Mouse (Mus musculus): ENCODE data around the gene Ago3. TPM values are rescaled to one million over a fixed set of nuclear protein-coding genes. Genes with fewer than 3 reads are reported as not detected.

Ago3 gene
- polyA plus RNA-seq, 1 experiment from 2014 or later: 22.2 TPM

DNA sequence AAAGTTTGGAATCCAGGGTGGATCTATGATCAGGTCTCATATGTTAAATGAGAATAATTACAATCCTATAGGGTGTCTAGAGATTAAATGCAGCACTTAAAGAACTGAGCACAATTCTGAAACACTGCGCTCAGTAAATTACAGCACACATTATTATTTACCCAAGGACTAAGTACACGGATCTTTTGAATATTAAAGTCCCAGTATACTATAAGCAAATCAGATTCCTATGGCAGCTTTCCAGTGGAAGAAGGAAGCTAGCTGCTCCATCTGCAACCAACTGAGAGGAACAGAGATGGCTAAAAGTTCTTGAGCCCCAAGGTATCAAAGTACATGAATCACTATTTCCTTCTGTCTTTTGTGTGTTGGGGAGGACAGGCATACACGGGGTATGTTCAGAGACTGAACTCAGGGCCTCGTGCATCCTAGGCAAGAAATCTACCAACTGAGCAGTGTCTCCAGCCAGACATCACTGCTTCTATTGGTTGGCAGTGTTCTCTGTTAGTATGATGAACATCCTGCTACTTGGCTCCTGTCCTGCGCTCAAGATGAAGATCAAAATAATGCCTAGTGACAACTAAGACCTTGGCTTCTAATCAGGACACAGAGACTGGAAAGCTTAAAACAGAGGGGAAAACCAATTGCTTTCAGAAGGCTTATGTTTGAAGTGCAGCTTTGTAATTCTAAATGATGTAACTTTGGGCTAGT lies 25.3 kb upstream of the Ago3 start:
- Histone ChIP-seq H3K4me3 (no peak overlapping the region), H3K9me3 (replicated peaks) (no peaks in the 10 kb centered on the region)
- 96% methylated on average over 5 of the region's 5 CpGs for WGBS

DNA sequence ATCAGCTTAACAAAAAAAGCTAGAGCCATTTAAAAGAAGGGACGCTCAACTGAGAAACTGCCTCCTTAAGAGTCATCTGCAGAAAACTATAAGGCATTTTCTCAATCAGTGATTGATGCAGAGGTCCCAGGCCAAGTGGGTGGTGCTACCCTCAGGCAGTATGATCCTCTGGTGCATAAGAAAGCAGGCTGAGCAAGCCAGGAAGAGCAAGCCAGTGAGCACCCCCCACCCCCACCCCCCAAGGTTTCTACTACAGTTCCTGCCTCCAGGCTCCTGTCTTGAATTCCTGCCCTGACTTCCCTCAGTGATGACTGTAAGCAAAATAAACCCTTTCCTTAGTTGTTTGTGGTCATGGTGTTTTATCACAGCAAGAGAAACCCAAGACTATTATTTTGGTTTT lies 20.9 kb upstream of the Ago3 start:
- Histone ChIP-seq H3K36me3 (peaks cover 91% of the 10 kb centered on the region), H3K4me1 (no peaks in the 10 kb centered on the region), H3K9me3 (replicated peaks) (no peaks in the 10 kb centered on the region), H3K4me2 (replicated peaks) (no peak overlapping the region), H3K4me3 (no peak overlapping the region), H3K27me3 (no peaks in the 10 kb centered on the region), H3K27ac (no peak overlapping the region), H3K9ac (no peak overlapping the region)
- no peak for ATAC-seq (ENCODE audit: low FRiP score)
- 96% methylated on average over 1 of the region's 1 CpGs for WGBS

More for the DNA sequence above, 25.3 kb upstream of the Ago3 start:
- no peak overlapping the region for H3K4me2 ChIP-seq (replicated peaks)
- H3K36me3 ChIP-seq: peaks cover 97% of the 10 kb centered on the region
- no peaks in the 10 kb centered on the region for H3K27me3 ChIP-seq
- no peak overlapping the region for H3K27ac ChIP-seq
- H3K4me1 ChIP-seq: no peaks in the 10 kb centered on the region
- ATAC-seq (ENCODE audit: low FRiP score): no peak
- H3K9ac ChIP-seq: no peak overlapping the region

DNA sequence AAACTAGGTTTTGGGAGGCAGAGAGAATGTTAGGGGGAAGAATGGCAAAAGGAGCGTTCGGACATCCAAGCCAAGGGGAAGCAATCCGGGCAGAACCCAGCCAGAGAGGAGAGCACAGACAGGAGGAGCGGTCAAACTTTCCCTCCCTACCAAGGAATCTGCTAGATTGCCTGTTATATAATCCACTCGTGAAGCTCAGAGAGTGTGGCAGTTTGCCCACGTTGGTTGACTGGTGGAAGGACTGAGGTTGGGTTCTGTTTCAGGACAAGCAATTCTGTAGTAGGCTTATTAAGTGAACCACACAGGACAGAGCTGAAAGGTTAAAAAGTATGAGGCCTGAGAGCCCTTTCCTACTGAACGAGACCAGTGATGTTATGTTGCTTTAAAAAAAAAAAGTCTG lies 17.8 kb upstream of the Ago3 start:
- WGBS: 90% methylated on average over 7 of the region's 7 CpGs
- Histone ChIP-seq H3K9me3 (replicated peaks) (no peaks in the 10 kb centered on the region), H3K27me3 (no peaks in the 10 kb centered on the region), H3K4me2 (replicated peaks) (no peak overlapping the region), H3K9ac (no peak overlapping the region), H3K4me3 (no peak overlapping the region), H3K27ac (no peak overlapping the region), H3K36me3 (peaks cover 74% of the 10 kb centered on the region), H3K4me1 (no peaks in the 10 kb centered on the region)
- ATAC-seq (ENCODE audit: low FRiP score): no peak

DNA sequence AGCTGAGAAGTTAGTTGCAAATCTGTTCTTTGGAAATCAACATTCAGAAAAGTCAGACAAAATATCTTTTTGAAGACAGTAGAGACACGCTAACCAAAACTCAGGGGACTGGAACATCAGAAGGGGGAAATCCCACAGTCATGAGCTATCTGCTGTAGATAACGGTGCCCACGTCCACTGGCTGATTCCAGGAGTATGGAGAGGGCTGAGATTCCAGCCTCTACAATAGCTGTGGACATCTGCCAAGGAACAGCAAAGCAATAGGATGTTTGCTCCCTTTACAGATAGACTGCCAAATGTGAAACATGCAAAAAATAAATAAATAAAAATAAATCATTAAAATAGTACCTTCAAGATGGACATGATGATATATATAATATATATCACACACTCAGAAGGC lies 15.2 kb upstream of the Ago3 start:
- no peaks in the 10 kb centered on the region for H3K27me3 ChIP-seq
- no peak overlapping the region for H3K4me2 ChIP-seq (replicated peaks)
- ATAC-seq (ENCODE audit: low FRiP score): no peak
- no peak overlapping the region for H3K9ac ChIP-seq
- WGBS: 87% methylated on average over 3 of the region's 3 CpGs
- no peak overlapping the region for H3K27ac ChIP-seq
- H3K4me1 ChIP-seq: no peaks in the 10 kb centered on the region
- no peak overlapping the region for H3K4me3 ChIP-seq
- H3K36me3 ChIP-seq: peaks cover 77% of the 10 kb centered on the region
- H3K9me3 ChIP-seq (replicated peaks): no peaks in the 10 kb centered on the region

DNA sequence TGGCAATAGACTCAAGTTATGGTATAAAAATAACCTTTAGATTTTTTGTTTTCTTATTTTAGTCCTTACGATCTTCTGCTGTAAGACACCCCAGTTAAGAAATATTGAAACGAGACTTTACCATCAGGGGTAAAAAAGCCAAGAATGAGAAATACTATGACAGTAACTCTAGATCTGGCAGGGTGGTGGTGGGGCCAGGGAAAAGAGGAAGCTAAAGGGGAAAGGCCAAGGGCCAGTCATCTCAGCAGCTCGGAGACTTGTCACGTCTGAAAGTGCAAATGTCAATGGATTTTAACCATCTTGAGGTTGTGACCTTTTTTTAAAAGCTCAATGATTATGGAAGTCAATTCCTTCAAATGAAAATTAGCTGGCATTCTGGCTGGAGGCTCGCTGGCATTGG lies 8.9 kb upstream of the Ago3 start:
- 84% methylated on average over 5 of the region's 5 CpGs for WGBS
- no peak overlapping the region for H3K4me3 ChIP-seq
- H3K27me3 ChIP-seq: no peaks in the 10 kb centered on the region
- ATAC-seq (ENCODE audit: low FRiP score): no peak
- H3K9me3 ChIP-seq (replicated peaks): no peaks in the 10 kb centered on the region
- H3K9ac ChIP-seq: no peak overlapping the region
- H3K4me2 ChIP-seq (replicated peaks): no peak overlapping the region
- H3K27ac ChIP-seq: no peak overlapping the region
- H3K4me1 ChIP-seq: no peaks in the 10 kb centered on the region
- H3K36me3 ChIP-seq: peaks cover 72% of the 10 kb centered on the region

DNA sequence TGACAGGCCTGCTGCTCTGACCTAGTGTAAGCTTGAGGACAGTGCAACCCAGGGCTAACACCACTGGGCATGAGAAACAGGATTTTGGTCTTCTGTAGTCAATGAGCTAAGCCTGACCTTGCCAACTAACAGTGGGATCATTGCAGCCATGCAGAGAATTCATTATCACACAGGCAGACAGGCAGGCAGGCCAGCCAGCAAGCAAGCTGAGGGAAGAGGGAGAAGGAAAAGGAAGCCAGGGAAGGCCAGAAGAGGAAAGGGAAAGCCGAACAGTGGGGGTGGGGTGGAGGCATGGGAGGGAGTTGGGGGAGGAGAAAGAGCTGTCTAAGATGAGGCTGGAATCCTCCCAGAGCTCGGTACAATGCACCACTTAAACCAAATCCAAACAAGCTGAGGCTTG lies 6.9 kb upstream of the Ago3 start:
- Histone ChIP-seq H3K4me1 (no peaks in the 10 kb centered on the region), H3K36me3 (peaks cover 53% of the 10 kb centered on the region), H3K9ac (no peak overlapping the region), H3K4me3 (no peak overlapping the region), H3K27ac (no peak overlapping the region), H3K27me3 (no peaks in the 10 kb centered on the region), H3K9me3 (replicated peaks) (no peaks in the 10 kb centered on the region), H3K4me2 (replicated peaks) (no peak overlapping the region)
- no peak for ATAC-seq (ENCODE audit: low FRiP score)
- WGBS: 56% methylated on average over 2 of the region's 2 CpGs

DNA sequence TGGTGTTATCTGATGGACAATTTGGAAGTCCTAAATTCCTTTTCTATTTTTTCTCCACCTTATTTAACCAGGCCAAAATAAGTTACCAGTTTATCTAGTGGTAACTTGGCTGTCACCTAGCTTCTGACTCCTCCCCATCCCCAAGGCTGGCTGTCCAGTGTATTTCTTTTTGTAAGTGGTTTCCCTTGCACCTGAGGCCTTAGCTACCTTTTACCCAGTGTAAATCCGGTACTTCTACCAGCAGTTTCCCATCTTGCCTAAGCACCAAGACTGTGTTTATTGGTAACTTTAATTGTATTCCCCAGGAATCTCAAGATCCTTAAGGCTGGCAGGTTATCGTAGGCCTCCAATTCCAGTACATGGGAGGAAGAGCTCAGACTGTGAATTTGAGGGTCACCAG lies 4.7 kb upstream of the Ago3 start:
- Histone ChIP-seq H3K4me2 (replicated peaks) (no peak overlapping the region), H3K27me3 (no peaks in the 10 kb centered on the region), H3K4me3 (no peak overlapping the region), H3K4me1 (peaks cover 3% of the 10 kb centered on the region; the same call in 1 of the 2 replicates), H3K27ac (no peak overlapping the region), H3K36me3 (peaks cover 33% of the 10 kb centered on the region), H3K9me3 (replicated peaks) (no peaks in the 10 kb centered on the region), H3K9ac (no peak overlapping the region)
- 96% methylated on average over 2 of the region's 2 CpGs for WGBS
- no peak for ATAC-seq (ENCODE audit: low FRiP score)

DNA sequence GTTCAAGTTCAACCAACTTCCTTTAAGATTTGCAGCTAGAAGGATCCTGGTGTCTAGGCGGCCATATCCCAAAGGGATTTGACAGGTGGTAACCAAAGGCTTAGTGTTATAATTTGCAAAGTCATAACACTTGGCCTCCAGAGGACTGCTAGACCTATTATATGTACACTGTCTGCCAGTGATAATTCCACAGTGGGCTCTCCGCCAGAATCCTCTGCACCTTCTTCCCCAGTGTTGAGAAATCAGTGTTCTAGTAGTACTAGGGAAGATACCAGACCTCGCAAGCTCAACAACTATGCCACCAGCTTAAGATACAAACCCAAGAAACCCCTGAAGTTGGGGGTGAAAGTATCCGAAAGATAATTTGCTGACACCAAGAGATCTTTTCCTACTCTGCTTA lies 3.8 kb upstream of the Ago3 start:
- Histone ChIP-seq H3K4me3 (no peak overlapping the region), H3K9me3 (replicated peaks) (no peaks in the 10 kb centered on the region), H3K9ac (no peak overlapping the region), H3K4me1 (peaks cover 10% of the 10 kb centered on the region), H3K27me3 (no peaks in the 10 kb centered on the region), H3K36me3 (peaks cover 24% of the 10 kb centered on the region), H3K4me2 (replicated peaks) (no peak overlapping the region), H3K27ac (no peak overlapping the region)
- WGBS: 86% methylated on average over 4 of the region's 4 CpGs
- no peak for ATAC-seq (ENCODE audit: low FRiP score)

DNA sequence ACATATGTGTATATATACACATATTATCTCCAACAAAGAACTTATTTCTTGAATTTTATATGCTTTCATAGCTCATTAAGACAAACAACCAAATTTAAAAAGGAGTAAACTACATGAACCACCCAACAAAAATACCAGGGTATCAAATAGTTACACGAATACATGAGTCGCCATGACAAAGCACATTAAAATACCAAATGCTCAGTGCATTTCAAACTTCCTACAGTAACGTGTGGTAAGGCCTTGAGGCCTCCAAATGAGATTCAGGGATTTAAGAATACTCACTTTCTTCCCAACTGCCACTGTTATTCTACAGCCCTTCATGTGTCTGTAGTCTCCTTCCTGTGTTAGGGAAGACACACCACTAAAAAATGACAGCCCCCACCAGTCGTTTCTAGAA lies 2.4 kb upstream of the Ago3 start:
- Histone ChIP-seq H3K9ac (no peak overlapping the region), H3K4me2 (replicated peaks) (no peak overlapping the region), H3K9me3 (replicated peaks) (no peaks in the 10 kb centered on the region), H3K27ac (no peak overlapping the region), H3K4me1 (peaks cover 10% of the 10 kb centered on the region), H3K36me3 (0 out of 2 replicates have a peak, but pooled peaks cover 12% of the 10 kb centered on the region), H3K27me3 (no peaks in the 10 kb centered on the region), H3K4me3 (no peak overlapping the region)
- 92% methylated on average over 4 of the region's 4 CpGs for WGBS
- ATAC-seq (ENCODE audit: low FRiP score): no peak

DNA sequence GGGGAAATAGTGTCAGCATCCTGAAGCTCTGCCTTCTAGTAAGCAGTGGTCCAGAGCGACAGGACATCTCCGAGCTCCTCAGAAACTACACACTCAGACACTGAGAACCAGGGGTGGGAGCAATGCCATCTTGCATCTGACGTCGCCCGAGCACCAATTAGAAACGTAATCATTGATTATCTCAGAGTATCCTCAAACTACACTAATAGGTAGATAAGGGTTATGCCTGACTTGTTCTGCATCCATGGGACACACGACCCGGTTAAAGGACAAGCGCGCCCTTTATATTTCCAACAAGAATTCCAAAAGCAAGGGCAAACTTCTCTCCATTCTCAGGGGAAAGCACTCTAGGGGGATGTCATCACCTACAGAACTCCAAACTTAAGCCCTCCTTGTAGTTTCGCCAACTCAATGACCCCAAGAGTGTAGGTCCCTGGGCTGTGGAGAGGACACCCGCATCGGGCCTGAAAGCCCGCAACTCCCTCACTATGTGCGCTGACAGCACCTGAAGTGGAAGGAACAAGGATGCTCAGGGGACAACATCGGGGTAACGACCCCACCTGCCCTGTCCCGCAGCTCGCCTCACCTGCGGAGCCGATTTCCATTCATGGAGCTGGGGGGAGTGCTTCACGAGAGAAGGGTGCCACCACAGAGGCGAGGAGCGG lies 542 bp downstream of the Ago3 start:
- Histone ChIP-seq H3K4me3 (peak overlapping the region; percentile 67), H3K27ac (peak overlapping the region; percentile 91), H3K9me3 (replicated peaks) (no peaks in the 10 kb centered on the region), H3K27me3 (no peaks in the 10 kb centered on the region), H3K4me2 (replicated peaks) (peak overlapping the region; percentile 92), H3K9ac (peak overlapping the region; percentile 80), H3K4me1 (peaks cover 10% of the 10 kb centered on the region), H3K36me3 (no peaks in the 10 kb centered on the region)
- ATAC-seq (ENCODE audit: low FRiP score): peak; percentile 1
- WGBS: 2% methylated on average over 24 of the region's 24 CpGs

DNA sequence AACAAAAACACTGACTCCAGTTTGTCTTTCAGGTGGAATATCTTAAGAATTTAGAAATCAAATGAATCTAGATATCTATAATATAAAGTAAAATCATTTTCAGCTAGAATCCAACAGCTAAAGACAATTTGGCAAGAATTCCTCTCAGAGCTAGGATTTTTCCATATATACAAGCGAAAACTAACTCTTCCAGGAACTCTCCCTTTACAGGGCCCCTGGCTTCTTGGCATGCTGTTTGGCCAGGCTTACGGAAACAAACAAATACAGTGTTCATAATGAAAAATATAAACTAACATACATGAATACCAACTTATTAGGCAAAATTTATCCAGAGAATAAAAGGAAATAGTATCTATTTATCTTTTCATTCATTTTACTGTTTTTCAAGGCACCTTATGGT lies 5.5 kb downstream of the Ago3 start:
- Histone ChIP-seq H3K4me2 (replicated peaks) (no peak overlapping the region), H3K9me3 (replicated peaks) (no peaks in the 10 kb centered on the region), H3K4me1 (peaks cover 6% of the 10 kb centered on the region), H3K27ac (no peak overlapping the region), H3K36me3 (no peaks in the 10 kb centered on the region), H3K9ac (no peak overlapping the region), H3K27me3 (no peaks in the 10 kb centered on the region), H3K4me3 (no peak overlapping the region)
- WGBS: 93% methylated on average over 2 of the region's 2 CpGs
- ATAC-seq (ENCODE audit: low FRiP score): no peak

DNA sequence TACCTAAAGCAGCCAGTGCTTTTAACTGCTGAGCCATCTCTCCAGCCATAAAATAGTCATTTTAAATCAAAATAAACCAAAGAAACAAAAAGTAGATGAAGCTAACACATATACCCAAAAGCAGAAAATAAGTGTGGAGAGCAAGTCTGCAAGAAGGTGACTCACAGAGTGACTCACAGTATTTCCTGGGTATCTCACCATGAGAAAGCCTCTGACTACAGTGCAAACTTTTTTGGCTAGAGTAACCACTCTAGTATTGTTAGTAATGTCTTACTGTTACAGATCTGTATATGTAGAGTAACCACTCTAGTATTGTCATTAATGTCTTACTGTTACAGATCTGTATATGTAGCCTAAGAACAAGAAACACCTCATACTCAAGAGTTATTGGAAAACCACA lies 13.6 kb downstream of the Ago3 start:
- H3K4me3 ChIP-seq: no peak overlapping the region
- no peaks in the 10 kb centered on the region for H3K9me3 ChIP-seq (replicated peaks)
- no peak overlapping the region for H3K4me2 ChIP-seq (replicated peaks)
- no peaks in the 10 kb centered on the region for H3K4me1 ChIP-seq
- H3K27ac ChIP-seq: no peak overlapping the region
- ATAC-seq (ENCODE audit: low FRiP score): no peak
- no peaks in the 10 kb centered on the region for H3K27me3 ChIP-seq
- H3K9ac ChIP-seq: no peak overlapping the region
- 0 out of 2 replicates have a peak, but pooled peaks cover 3% of the 10 kb centered on the region for H3K36me3 ChIP-seq

DNA sequence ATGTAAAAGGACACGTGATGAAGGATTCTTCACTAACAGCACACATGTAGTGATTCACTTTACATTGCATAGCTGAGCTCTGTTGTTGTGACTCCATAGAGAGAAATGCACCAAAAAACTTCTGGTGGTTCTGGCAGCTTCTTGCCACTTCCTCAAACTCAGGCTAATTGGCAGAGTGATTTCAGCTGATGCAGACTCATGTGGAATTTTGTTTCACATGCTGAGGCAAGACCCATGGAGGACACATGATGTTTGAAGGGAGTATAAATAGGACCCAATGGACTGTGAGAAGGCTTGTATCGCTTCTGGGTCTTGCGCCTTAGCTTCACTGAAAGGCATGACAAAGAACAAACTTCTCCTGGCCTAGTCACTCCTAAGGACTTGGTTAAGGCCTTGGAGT lies 16.8 kb downstream of the Ago3 start:
- Histone ChIP-seq H3K4me2 (replicated peaks) (no peak overlapping the region), H3K9me3 (replicated peaks) (no peaks in the 10 kb centered on the region), H3K4me1 (no peaks in the 10 kb centered on the region), H3K27me3 (no peaks in the 10 kb centered on the region), H3K9ac (no peak overlapping the region), H3K4me3 (no peak overlapping the region), H3K36me3 (peaks cover 4% of the 10 kb centered on the region; the same call in 1 of the 2 replicates), H3K27ac (no peak overlapping the region)
- ATAC-seq (ENCODE audit: low FRiP score): no peak
- 95% methylated on average over 3 of the region's 3 CpGs for WGBS
